Mouse (Mus musculus) small intestine, adult 2 months (tissue): ENCODE data around the gene Whrn. TPM values are rescaled to one million over a fixed set of nuclear protein-coding genes. Genes with fewer than 3 reads are reported as not detected.

Experiments
- H3K27ac ChIP-seq: fragments of 200-500 bp; 2 replicates; pipeline ENCODE4 v1.5.1; 2012; ENCODE audit warnings: low read depth, low read length, control low read depth, inconsistent platforms; ENCODE audit not compliant: insufficient read depth
- H3K27me3 ChIP-seq: fragments of 200-500 bp; 2 replicates; pipeline ENCODE4 v1.6.1; 2012; ENCODE audit warnings: mild to moderate bottlenecking, moderate library complexity, low read length, inconsistent platforms; ENCODE audit not compliant: control insufficient read depth, insufficient read depth
- H3K36me3 ChIP-seq: fragments of 200-500 bp; 2 replicates; pipeline ENCODE4 v1.6.1; 2012; ENCODE audit warnings: mild to moderate bottlenecking, low read length, control low read depth, inconsistent platforms; ENCODE audit not compliant: control insufficient read depth, insufficient read depth
- H3K4me1 ChIP-seq: fragments of 200-500 bp; 2 replicates; pipeline ENCODE4 v1.6.1; 2012; ENCODE audit warnings: low read length, inconsistent platforms, mixed read lengths; ENCODE audit not compliant: control insufficient read depth, insufficient read depth, insufficient read length
- H3K4me3 ChIP-seq: fragments of 200-500 bp; 2 replicates; pipeline ENCODE4 v1.5.1; 2012; ENCODE audit warnings: low read depth, mild to moderate bottlenecking, control low read depth, inconsistent platforms, low read length, moderate library complexity
- CTCF ChIP-seq: fragments of 200-500 bp; IDR thresholded peaks from 2 replicates; pipeline ENCODE4 v1.5.1; 2012; ENCODE audit warnings: low read depth, mild to moderate bottlenecking, control low read depth, inconsistent platforms, low read length, moderate library complexity, mixed read lengths; ENCODE audit not compliant: insufficient replicate concordance, insufficient read length; ENCODE audit errors: extremely low read depth
- POLR2A ChIP-seq: fragments of 200-500 bp; IDR thresholded peaks from 2 replicates; pipeline ENCODE4 v1.6.1; 2012; ENCODE audit warnings: low read depth, mild to moderate bottlenecking, control low read depth, inconsistent platforms, low read length, moderate library complexity
- WGBS: fragments of 180-500 bp; shearing (Covaris S2); methylation state at CpG from one replicate; pipeline ENCODE4 v1.1.7; 2018; 5-methylcytosine and 5-hydroxymethylcytosine counted together
- polyA plus RNA-seq: library from polyadenylated mRNA; depleted of rRNA; stranded (reverse); fragments of >200 nt; gene quantifications from 2 replicates; pipeline ENCODE4 v1.2.3, GENCODE M21; 2012

Gene Whrn
- polyA plus RNA-seq, 1 experiment, result 20.2 TPM

DNA sequence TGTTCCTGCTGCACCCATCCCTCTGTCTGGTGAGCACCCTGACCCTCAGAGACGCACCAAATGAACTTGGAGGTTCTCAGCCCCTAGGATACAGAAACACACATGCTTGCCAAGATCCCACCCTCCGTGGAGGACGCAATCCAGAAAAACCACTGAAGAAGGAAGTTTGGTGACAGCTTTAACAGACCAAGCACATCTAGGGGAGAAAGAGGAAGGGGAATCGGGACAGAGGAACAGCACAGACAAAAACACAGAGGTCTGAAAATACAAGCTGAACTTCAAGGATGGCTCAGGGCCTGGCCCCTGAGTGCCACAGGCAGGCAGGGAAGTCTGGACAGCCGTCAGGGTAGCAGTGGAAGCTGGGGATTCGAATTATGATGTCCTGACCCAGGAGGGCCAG, 94.2 kb downstream of the Whrn start:
- no peaks in the 10 kb centered on the region; the same call in 1 of the 2 replicates for H3K36me3 ChIP-seq
- H3K4me3 ChIP-seq, result peak overlapping the region; percentile 67
- H3K27ac ChIP-seq, result peak overlapping the region; percentile 97
- WGBS, result 71% methylated on average over 6 of the region's 6 CpGs
- TF ChIP-seq POLR2A, result no peak
- peaks cover 8% of the 10 kb centered on the region for H3K4me1 ChIP-seq
- H3K27me3 ChIP-seq, result no peaks in the 10 kb centered on the region

- Histone ChIP-seq H3K4me3 (peak overlapping the region; percentile 67), H3K27ac (peak overlapping the region; percentile 97)
Measured at GRCm38 (mm10) chr4:63400541-63401306, 95.1 kb downstream of the Whrn start.

GRCm38 (mm10) chr4:63399691-63400270, 96.0 kb downstream of the Whrn start:
- Histone ChIP-seq H3K36me3 (no peaks in the 10 kb centered on the region; the same call in 1 of the 2 replicates), H3K4me1 (peaks cover 8% of the 10 kb centered on the region), H3K27me3 (no peaks in the 10 kb centered on the region), H3K27ac (peak overlapping the region; percentile 70), H3K4me3 (peak overlapping the region; percentile 20)
- 70% methylated on average over 8 of the region's 8 CpGs for WGBS
- no peak for TF ChIP-seq CTCF
- no peak for TF ChIP-seq POLR2A

More at GRCm38 (mm10) chr4:63400541-63401306, 95.1 kb downstream of the Whrn start:
- H3K4me1 ChIP-seq, result peaks cover 8% of the 10 kb centered on the region
- WGBS, result 85% methylated on average over 18 of the region's 18 CpGs
- H3K36me3 ChIP-seq, result no peaks in the 10 kb centered on the region; the same call in 1 of the 2 replicates
- no peak for TF ChIP-seq CTCF
- no peak for TF ChIP-seq POLR2A
- no peaks in the 10 kb centered on the region for H3K27me3 ChIP-seq

DNA sequence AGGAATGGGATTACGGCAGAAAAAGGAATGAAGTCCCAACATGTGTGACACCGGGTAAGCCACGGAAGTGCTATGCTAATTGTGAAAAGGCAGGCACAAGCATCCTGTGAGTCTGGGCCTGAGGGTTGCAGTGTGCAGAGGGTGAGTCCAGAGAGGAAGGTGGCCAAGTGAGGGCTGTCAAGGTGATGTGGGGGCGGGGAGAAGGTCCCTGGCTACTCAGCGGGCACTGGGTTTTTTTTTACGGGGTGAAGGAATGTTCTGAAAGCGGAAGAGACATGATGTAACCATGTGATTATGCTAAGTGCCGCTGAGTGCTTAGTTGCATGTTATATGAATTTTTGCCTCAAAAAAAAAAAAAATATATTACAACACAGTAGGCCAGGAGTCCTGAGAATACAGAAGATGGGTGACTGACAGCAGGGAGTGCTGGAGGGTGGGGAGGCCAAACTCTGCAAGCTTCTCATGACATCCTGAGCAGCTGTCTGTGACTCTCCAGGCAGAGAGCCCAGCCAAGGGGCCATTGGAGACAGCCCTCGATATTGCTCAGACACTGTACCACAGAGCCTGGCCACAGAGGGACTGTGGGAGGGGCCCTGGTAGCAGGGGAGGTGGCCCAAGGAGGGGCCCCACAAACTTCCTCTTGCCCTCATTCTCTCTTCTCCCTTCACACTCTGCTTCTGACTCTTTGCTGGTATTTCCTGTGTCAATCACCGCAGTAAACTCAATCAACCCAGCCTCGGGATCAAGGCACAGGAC, 96.8 kb downstream of the Whrn start:
- Histone ChIP-seq H3K27me3 (no peaks in the 10 kb centered on the region), H3K4me3 (peak overlapping the region; percentile 20), H3K36me3 (no peaks in the 10 kb centered on the region; the same call in 1 of the 2 replicates), H3K4me1 (peaks cover 4% of the 10 kb centered on the region), H3K27ac (peak overlapping the region; percentile 70)
- WGBS, result 57% methylated on average over 11 of the region's 11 CpGs
- TF ChIP-seq CTCF (no peak), POLR2A (no peak)

DNA sequence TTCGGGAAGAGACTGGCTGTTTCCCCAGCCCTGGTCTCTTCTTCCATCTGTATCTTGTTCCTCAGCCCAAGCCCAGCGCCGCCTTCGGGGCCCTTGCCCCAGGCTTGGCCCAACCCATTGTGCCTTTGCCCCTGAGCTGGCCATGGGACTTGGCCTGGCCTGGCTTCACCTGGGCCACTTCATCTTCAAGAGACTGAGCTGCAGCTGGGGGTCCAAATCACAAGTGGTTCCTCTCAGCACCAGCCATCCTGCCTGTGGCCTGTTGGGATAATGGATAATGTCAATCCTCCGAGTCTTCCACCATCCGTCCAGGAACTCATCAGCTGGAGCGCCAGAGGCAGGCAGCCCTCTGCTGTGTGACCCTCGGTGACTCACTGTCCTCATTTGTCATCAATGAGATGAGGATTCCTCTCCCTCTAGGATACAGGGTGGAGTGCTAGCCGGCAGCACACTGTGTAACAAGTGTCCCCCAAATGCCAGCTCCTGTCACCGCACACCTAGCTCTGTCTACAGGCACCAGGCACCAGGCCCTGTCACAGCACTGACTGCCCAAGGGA, 97.7 kb downstream of the Whrn start:
- 89% methylated on average over 10 of the region's 10 CpGs for WGBS
- no peak overlapping the region for H3K27ac ChIP-seq
- H3K4me1 ChIP-seq, result no peaks in the 10 kb centered on the region; the same call in 1 of the 2 replicates
- no peaks in the 10 kb centered on the region; the same call in 1 of the 2 replicates for H3K36me3 ChIP-seq
- no peaks in the 10 kb centered on the region for H3K27me3 ChIP-seq
- H3K4me3 ChIP-seq, result no peak overlapping the region
- TF ChIP-seq POLR2A (no peak), CTCF (no peak)

DNA sequence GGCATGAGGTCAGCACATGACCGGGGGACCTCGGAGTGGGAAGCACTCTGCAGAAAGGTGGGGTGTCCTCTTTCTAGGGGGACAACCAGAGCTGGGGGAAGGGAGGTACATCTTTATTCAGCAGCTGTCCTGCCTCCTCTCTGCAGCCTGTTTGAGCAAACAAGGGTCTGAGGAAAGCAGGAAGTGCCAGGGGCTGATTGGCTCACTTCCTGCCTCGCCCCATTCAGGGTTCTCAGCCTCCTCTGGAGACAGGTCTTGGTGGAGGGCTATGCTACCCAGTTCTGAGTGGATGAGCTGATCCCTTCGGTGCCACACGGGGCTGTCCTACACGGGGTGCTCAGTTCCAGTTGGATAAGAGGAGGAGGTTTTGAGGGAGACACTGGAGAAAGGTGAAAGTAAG, 104.5 kb downstream of the Whrn start:
- Histone ChIP-seq H3K27ac (no peak overlapping the region), H3K4me1 (peaks cover 4% of the 10 kb centered on the region), H3K4me3 (no peak overlapping the region), H3K27me3 (no peaks in the 10 kb centered on the region), H3K36me3 (peaks cover 8% of the 10 kb centered on the region; the same call in 1 of the 2 replicates)
- 65% methylated on average over 6 of the region's 6 CpGs for WGBS
- TF ChIP-seq CTCF (no peak), POLR2A (no peak)
